ENCODE assay signal across 8 mouse cellular contexts in the genomic region with DNA sequence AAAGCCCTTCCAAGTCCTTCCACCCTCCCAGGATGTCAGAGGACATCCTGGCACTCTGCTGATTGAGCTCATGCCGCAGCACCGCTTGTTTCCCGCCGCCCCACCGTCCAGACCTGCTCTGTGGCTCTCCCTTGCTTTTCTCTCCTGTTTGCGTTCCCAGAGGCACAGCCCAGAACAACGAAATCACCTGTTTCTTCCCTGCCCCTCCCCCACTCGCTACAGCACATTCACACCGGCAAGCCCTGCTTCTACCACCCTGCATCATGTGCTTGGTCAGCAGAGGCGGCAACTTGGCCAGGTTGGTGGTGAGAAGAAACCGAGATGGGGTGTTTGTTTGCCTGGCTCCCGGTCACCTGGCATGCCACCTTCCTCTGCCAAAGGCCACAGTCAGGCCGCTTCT. TPM values are rescaled to one million over a fixed set of nuclear protein-coding genes. Genes with fewer than 3 reads are reported as not detected.
DNase-seq lines count a peak whose midpoint lies in the region; ATAC-seq lines count a peak whose summit lies in the region.
"Had no signal": no experiment of that assay in that cellular context is flagged by ENCODE, and none has a peak within 500 bp of the region (broad histone marks: within the 10 kb centered on the region; RNA-seq: fewer than 3 reads in every experiment).

No protein-coding gene starts in this region.

- H3K27ac ChIP-seq in forebrain, embryonic 16.5 days (ENCODE audit: low read length), result no peak overlapping the region
- H3K27ac ChIP-seq: neural tube, embryonic 13.5 days had no signal

- no peak overlapping the region for H3K4me3 ChIP-seq in forebrain, embryonic 16.5 days (replicated peaks; ENCODE audit: low read length)
- H3K4me3 ChIP-seq: neural tube, embryonic 13.5 days had no signal

- H3K9ac ChIP-seq in forebrain, embryonic 16.5 days (replicated peaks; ENCODE audit: low read depth, low read length), result no peak overlapping the region
- H3K9ac ChIP-seq: neural tube, embryonic 13.5 days had no signal

- no peaks in the 10 kb centered on the region for H3K36me3 ChIP-seq in forebrain, embryonic 16.5 days (ENCODE audit: control insufficient read depth, insufficient read depth)
- H3K36me3 ChIP-seq: neural tube, embryonic 13.5 days had no signal

- H3K4me2 ChIP-seq in forebrain, embryonic 16.5 days (ENCODE audit: low read length), result no peak overlapping the region
- H3K4me2 ChIP-seq: neural tube, embryonic 13.5 days had no signal

- ATAC-seq in forebrain, embryonic 16.5 days, result no peak

- peak; percentile 45 to 60 for DNase-seq in lung, adult 18-20 months
- no peak for DNase-seq in lung, postnatal 4 days
- peak; percentile 73 for DNase-seq in gastrocnemius, postnatal 14 days
- peak; percentile 65 to 76 for DNase-seq in kidney, postnatal 36 days
- peak; percentile 6 for DNase-seq in thymus, postnatal 0 days (ENCODE audit: low spot score)
- DNase-seq in adrenal gland, adult (ENCODE audit: inconsistent age in 2 of 2, low spot score in 1 of 2), result no peak

- no peaks in the 10 kb centered on the region for H3K27me3 ChIP-seq in forebrain, embryonic 16.5 days (replicated peaks; ENCODE audit: control insufficient read depth, insufficient read depth, low read length)
- H3K27me3 ChIP-seq: neural tube, embryonic 13.5 days had no signal

- H3K9me3 ChIP-seq in forebrain, embryonic 16.5 days (ENCODE audit: control insufficient read depth, low read length), result no peaks in the 10 kb centered on the region
- H3K9me3 ChIP-seq: neural tube, embryonic 13.5 days had no signal

- intact Hi-C loops in gastrocnemius, postnatal 14 days (cut with DNase I; ENCODE audit: low total_unique reads), result no loop called here

- H3K4me1 ChIP-seq in forebrain, embryonic 16.5 days (replicated peaks; ENCODE audit: control insufficient read depth, insufficient read depth, low read length), result no peaks in the 10 kb centered on the region

- WGBS in forebrain, embryonic 16.5 days, result 34% methylated on average over 13 of the region's 13 CpGs

RNA-seq across cellular contexts. Expression of gene Nfyb, which starts 13.9 kb away (rescaled TPM):
- total RNA-seq in gastrocnemius, postnatal 14 days (2021), result 10 to 100 TPM; 24.0 to 30.3 TPM
- 76.8 and 79.5 TPM in 2 replicates for polyA plus RNA-seq in thymus, postnatal 0 days (2015; fragmentation: Nextera tagmentation; extraction: Ambion mirVana)
- polyA plus RNA-seq in forebrain, embryonic 16.5 days (2015; fragmentation: Nextera tagmentation; extraction: Ambion mirVana), result 60.1 and 72.9 TPM in 2 replicates

RNA-seq across cellular contexts. Expression of gene Txnrd1, which starts 55.9 kb away (rescaled TPM):
- total RNA-seq in gastrocnemius, postnatal 14 days (2021), result 10 to 100 TPM; 27.5 to 30.4 TPM
- polyA plus RNA-seq in thymus, postnatal 0 days (2015; fragmentation: Nextera tagmentation; extraction: Ambion mirVana), result 58.5 and 61.6 TPM in 2 replicates
- 157 and 179 TPM in 2 replicates for polyA plus RNA-seq in forebrain, embryonic 16.5 days (2015; fragmentation: Nextera tagmentation; extraction: Ambion mirVana)

Comparison
In these comparisons a context has a peak if more than half of its experiments do, and no peak if none do; other contexts are left out.
1. DNase-seq: peak in lung, adult 18-20 months (2 of 2), gastrocnemius, postnatal 14 days (single experiment), kidney, postnatal 36 days (2 of 2) and thymus, postnatal 0 days (single experiment); none in lung, postnatal 4 days (0 of 2) and adrenal gland, adult (0 of 2).